Mouse (Mus musculus) gastrocnemius, postnatal 4 days (tissue): ENCODE data around the gene Hist1h2ai. TPM values are rescaled to one million over a fixed set of nuclear protein-coding genes. Genes with fewer than 3 reads are reported as not detected.
"Not testable (repeated sequence)": the region's sequence is repeated elsewhere in the genome, so short reads cannot be mapped to it uniquely, and the experiment has no call there.

Source experiments
- DNase-seq, 2 experiments: peaks; one replicate each; pipeline ENCODE4 v3.0.0; 2021 to 2022; ENCODE audit warnings: low spot score in 2 of 2, mixed read lengths in 2 of 2
- total RNA-seq, 2 experiments: library from RNA; stranded (reverse); gene quantifications; 2 replicates each; pipeline ENCODE4 v1.2.3; 2021

Gene Hist1h2ai
- total RNA-seq, 2 experiments from 2014 or later, result 297 to 368 TPM

DNA sequence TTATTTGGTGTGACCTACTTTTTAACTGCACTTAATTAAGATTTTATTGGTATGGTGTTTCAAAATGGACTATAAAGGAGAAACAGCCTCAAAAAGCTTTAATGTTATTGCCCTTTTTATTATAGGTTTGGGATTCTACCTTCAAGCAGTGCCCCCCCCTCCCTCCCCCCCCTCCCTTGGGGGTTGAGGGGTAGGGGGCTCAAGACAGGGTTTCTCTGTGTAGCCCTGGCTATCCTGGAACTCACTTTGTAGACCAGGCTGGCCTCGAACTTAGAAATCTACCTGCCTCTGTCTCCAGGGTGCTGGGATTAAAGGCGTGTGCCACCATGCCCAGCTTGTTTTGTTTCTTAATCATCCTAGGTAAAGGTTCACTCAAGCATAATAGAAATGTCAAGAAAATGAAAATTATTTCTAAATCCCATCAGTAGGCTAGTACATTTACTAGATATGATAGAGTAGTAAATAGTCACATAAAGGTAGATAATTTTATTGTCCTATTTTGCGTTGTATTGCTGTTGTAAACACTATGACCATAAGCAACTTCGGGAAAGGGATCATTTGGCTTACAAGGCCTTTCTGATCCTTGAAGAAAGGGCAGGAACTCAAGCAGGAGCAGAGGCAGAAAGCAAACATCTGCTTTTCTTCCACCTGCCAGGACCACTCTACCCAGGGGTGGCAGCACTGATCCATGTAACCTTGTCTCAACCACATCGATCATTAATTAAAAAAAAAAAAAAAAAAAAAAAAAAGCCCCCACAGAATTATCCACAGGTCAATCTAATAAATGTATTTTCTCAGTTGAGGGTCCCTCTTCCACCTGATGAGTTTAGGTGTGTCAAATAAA lies 7.0 kb downstream of the Hist1h2ai start:
- DNase-seq, result no peak

DNA sequence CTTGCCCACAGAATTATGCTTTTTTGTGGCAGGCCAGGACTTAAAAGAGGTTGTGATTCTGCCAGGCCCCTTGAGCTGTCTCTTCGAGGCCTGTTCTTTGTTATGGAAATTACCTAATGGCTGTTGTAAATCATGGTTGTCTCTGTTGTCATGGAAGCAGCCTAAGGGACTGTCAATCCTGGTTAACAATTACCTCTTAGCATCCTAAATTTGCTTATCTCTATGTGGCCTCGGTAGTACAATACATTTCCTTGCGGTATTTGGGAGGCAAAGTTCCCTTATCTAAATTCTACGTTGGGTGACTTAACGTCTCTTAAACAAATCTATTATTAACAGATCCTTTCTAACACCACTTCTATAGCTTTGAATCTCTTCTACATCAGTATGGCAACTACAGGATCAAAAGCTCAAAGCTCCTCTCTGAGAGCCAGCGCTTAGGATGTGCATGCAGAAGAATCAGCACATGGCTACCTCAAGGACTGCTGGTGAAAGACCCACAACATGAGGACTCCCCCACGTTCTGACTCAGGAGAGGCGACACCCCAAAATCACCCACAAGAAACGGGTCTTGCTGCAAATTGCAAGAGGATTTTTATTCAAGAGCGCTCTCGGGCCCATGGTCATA lies 11.8 kb downstream of the Hist1h2ai start:
- DNase-seq, result no peak

DNA sequence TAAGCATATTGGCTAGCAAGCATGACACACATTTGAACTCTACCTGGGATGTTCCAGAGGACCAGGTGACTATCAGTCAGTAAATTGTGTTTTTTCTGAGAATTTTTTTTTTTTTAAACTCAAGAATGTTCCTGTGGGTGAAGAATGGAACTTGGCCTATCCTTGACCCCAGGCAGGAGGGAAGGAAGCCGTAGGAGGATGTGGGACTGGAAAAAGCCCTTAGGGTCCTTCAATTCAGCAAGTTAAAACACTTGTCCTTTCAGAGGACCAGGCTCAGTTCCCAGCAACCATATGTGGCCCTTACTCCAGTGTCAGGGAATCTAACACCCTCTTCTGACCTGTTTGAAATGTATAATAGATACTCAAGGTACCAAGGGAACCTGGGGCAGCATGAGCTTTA lies 13.3 kb downstream of the Hist1h2ai start:
- no peak for DNase-seq

DNA sequence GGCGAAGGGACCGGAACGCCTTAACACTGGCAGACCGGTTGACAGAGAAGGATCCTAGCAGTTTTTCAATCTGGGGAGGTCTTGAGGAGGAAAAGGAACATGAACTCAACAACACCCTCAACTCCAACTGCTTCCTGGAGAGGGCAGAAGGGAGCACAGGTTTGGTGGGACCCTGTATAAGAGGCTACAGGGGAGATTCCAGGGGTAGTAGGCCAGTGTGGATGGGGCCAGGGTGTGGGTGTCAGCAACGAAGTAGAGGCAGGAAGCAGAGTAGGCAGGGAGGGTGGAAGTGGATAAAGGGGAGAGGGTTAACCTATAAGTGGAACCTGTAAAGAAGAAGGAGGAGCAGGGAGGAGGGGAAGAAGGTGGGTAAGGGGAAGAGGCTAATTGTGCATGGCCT lies 17.2 kb downstream of the Hist1h2ai start:
- no peak for DNase-seq

DNA sequence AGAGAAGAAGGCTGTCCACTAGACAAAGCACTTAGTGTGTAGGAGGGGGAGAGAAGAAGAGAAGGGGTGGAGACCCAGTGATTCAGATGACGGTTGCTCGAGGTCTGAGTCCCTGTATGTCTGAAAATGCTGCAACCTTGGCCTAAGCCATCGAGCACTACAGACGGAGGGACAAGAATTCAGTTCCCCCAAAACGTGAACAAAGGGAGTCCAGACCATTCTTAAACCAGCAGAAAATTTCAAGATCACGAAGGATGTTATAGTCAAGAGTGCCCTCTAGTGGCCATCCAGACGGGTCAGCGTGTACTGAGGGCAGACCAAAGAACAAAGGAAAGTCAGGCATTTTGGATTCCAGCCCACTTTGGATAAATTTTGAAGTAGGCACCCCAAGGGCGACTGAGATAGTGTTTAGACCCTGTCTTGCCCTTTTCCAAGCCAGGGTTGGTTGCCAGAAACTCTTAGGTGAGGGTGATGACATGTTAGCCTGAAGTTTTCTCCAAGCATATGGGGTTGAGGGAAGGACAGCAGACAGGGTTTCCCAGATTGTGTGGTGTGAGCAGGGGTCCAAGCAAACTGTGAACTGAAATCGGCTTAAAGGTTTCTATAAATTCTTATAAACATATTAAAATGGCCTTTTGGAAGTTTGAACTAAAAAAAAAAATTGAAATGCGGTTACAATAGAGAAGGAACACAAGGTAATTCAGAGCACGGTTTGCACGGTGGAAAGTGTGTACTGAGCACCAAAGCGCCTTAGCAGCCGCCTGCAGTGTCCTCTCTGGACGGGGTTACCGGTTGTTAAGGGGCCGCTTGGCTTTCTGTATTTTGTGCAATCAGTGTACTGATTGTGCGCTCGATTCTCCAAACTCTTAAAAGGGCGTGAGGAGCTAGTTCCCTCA lies 18.0 kb downstream of the Hist1h2ai start:
- DNase-seq, result peak; percentile 59 to 77

DNA sequence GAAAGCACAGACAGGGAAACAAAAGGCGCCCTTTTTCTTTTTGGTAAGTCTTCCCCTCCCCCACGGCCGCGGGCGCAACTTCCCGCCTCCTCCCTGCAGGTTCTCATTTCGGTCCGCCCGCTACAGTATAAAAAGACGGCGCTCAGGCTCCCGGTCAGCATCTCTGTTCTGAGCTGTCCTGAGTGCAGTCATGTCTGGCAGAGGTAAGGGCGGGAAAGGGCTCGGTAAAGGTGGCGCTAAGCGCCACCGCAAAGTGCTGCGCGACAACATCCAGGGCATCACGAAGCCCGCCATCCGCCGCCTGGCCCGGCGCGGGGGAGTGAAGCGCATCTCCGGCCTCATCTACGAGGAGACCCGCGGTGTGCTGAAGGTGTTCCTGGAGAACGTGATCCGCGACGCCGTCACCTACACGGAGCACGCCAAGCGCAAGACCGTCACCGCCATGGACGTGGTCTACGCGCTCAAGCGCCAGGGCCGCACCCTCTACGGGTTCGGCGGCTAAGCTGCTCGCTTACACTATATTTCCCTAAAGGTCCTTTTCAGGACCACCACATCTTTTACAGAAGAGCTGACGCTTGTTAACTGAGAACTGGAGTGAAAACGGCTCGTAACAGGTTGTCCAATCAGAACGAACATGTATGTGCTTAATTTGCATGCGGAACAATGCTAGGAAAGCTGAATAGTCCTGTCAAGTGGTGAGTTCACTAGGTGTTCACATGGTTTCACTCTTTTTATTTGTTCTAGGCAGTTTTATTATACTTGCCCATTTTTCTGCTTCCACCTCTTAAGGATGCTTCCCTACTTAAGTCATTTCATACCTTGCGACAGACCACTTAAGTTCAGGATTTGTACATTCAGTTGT lies 18.9 kb downstream of the Hist1h2ai start, which contains the start of gene Hist1h4j:
TSS of gene Hist1h4j (plus strand) at position 159 of the 862 bp plus-strand sequence.
- DNase-seq, result peak; percentile 31 to 71

DNA sequence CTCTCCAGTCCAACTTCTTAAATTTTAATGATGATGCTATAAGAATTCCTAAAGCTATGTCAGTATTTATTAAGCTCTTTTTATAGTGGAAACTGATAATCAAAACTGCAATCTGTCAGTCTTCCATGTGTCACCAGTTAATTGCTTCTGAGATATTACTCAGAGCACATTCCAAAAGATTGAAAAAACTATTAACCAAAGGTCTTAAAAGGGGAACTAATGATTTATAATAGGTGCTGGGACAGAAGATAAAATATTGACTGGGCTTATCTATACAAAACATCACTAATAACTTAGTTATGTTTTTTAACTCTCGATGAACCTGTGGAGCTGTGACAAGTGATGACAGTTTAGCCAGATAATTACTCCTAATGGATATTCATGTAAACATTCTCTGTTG lies 28.8 kb downstream of the Hist1h2ai start:
- DNase-seq, result no peak

DNA sequence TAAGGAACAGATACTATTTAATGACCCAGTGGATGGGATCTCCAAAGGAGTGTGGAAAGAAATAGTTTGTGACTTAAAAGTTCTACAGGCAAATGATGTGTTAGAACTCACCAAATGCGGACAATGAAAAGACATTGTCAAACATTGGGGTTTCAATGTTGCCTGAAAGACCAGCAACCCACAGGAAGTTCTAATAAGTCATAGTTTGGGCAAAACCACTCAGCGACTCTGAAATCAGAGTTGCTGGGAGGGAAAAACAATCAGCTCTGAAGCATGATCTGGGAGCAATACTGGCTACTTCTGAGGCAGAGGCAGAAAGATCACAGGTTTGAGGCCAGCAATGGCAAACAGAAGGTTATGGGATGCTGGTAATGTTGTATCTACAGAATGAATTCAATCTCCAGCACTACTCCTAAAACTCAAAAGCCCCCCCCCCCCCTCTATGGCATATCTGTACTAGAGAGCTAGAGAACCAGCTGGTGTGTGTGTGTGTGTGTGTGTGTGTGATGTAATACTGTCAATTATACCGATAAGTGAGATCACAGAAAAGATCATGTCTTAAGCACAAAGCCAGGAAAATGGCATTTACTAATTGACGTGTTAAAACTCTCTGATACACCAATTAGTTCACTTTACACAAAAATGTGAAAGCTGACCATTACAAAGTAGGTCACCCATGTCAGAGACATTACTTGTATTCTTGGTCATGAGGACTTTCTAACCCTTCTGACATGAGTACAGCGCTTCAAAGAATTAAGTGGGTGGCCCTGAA lies 33.4 kb downstream of the Hist1h2ai start:
- DNase-seq, result no peak

DNA sequence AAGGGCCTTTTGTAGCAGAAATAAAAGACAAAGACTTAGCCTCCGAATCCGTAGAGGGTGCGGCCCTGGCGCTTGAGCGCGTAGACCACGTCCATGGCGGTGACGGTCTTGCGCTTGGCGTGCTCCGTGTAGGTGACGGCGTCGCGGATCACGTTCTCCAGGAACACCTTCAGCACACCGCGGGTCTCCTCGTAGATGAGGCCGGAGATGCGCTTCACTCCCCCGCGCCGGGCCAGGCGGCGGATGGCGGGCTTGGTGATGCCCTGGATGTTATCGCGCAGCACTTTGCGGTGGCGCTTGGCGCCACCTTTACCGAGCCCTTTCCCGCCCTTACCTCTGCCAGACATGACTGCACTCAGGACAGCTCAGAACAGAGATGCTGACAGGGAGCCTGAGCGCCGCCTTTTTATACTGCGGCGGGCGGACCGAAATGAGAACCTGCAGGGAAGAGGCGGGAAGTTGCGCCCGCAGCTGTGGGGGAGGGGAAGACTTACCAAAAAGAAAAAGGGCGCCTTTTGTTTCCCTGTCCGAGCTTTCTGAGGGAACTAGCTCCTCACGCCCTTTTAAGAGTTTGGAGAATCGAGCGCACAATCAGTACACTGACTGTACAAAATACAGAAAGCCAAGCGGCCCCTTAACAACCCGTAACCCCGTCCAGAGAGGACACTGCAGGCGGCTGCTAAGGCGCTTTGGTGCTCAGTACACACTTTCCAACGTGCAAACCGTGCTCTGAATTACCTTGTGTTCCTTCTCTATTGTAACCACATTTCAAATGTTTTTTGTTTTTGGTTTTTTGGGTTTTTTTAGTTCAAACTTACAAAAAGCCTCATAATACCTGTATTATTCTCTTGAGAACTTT lies 34.2 kb downstream of the Hist1h2ai start, which contains the start of gene Hist1h4k:
TSS of gene Hist1h4k (minus strand) at position 347 of the 859 bp plus-strand sequence.
- DNase-seq, result peak; percentile 79 to 91

DNA sequence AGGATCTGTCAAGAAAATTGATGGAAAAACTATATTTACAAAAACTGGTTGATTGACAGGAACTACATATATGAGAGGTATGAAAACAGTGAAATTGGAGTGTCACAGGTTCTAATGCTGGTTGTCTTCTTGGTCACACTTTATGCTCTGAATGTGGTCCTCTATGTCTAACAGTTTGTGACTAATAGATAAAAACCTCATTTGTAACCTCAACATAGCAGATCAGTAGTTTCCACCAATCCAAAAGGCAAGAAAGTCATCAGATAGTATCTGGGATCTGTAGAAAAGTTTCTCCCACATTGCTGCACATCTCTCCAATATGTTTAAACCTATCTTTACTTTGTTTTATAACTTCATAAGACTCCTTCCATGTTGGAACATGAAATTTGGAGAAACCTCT lies 35.2 kb downstream of the Hist1h2ai start:
- no peak for DNase-seq

DNA sequence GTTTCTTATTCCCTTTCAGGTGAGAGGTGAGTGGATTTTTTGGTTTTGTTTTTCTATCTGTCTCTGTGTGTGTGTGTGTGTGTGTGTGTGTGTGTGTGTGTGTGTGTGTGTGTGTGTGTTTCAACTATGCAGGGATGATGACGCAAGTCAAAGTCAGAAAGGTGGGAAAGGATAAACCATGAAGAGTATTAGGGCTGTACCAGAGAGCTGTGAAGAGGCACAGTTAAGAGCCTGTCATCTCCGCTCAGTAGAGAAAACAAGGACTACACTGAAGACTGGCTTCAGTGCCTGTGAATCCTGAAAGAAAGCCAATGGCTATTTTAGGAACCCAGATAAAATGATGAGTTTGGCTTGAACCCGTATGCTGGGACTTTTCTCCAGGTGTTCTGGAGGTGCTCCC lies 35.6 kb downstream of the Hist1h2ai start:
- no peak for DNase-seq

DNA sequence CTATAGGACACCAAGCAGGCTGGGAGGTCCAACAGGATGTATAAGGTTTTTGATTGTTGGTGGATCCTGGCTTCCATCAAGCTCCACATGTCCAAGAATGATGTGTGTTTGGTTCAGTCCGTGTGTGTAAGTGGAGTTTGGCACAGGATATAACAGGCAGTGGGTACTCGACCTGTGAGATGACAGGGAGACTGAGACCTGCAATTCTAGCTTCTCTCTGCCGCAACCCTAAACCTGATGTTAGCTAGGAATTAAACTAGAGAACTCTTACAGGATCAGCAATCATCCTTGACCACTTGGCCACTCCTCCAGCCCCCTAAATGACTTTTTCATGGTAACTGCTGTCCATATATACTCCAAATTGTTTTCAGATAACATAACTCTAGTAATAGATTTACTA lies 36.1 kb downstream of the Hist1h2ai start:
- no peak for DNase-seq

DNA sequence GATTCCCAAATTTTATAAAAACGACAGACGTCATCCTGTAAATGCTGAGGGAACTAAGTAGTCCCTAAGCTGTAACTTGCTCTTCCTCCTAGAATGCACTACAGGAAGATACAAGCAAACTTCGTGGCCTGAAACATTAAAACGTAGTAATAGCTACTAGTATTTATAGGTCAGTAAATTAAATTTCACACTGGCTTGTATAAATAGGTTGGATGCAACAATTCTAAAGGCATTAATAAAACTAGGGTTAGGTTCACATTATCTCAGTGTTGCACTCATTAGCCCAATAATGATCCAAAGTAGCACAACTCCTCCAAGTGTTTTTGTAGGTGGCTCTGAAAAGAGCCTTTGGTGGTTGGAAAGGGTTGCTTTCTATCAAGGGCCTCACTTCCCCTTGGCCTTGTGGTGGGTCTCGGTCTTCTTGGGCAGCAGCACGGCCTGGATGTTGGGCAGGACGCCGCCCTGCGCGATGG lies 36.9 kb downstream of the Hist1h2ai start:
- DNase-seq, result no peak

DNA sequence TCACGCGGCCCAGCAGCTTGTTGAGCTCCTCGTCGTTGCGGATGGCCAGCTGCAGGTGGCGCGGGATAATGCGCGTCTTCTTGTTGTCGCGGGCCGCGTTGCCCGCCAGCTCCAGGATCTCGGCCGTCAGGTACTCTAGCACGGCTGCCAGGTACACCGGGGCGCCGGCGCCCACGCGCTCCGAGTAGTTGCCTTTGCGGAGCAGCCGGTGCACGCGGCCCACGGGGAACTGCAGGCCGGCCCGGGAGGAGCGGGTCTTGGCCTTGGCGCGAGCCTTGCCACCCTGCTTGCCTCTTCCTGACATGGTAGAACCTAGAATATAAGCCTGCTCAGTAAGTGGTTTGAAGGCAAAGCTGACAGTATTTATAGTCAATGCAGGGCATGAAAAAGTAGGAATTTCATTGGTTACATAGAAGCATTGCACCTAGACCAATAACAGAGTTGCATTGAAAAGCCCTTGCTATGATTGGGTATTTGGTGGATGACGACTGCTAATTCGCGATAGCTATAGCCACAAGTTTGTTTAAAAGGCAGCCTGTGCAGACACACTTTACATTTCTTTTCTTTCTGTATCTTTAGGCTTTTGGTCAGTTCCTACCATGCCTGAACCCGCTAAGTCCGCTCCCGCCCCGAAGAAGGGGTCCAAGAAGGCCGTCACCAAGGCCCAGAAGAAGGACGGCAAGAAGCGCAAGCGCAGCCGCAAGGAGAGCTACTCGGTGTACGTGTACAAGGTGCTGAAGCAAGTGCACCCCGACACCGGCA lies 37.5 kb downstream of the Hist1h2ai start, which contains the start of the genes Hist1h2ak and Hist1h2bn:
TSS of gene Hist1h2ak (minus strand) at position 304 of the 762 bp plus-strand sequence.
TSS of gene Hist1h2bn (plus strand) at position 600 of the 762 bp plus-strand sequence.
- peak in 1 of 2 experiments; percentile 46 for DNase-seq

DNA sequence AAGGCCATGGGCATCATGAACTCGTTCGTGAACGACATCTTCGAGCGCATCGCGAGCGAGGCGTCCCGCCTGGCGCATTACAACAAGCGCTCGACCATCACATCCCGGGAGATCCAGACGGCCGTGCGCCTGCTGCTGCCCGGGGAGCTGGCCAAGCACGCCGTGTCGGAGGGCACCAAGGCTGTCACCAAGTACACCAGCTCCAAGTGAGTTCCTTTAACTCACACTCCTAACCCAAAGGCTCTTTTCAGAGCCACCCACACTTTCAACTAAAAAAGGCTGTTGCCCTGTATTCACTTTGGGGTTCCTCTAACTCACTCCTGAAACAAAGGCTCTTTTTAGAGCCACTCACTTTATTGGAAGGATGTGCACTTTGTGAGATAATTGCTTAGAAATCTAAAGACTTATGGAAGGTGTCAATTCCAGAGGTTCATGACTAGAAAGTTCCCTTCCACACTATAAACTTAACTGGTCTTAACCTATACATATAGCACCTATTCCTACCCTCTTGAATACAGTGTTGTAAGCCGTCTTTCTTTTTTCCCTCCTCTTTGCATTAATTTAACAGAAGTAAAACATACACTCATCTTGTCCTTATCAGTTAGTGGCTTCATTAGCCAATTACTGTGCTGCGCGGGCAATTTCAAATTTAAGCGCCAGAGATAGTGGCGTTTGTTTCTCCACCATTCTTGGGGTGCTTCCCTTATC lies 38.2 kb downstream of the Hist1h2ai start:
- DNase-seq, result not testable (repeated sequence)

DNA sequence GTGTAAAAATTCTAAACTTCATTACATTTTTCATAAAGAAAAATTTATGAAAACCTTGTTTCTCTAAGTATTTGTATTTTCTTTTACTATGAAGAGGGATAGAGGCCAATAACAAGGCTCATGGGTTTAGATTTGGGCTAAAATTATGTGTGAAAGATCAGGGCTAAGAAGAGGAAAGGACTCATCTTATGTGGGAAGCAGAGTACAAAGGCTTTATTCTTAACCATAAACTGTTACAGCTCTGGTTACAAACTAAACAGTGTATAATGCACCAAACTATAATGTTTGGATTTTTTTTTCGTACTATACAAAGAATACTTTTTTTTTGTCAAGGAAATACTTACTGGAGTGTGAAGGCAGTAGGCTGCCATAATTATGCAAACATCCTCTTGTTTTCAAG lies 39.5 kb downstream of the Hist1h2ai start:
- DNase-seq, result no peak
